Mouse (Mus musculus) hindbrain, embryonic 15.5 days (tissue): Measurements from ENCODE around the gene Cadm4. TPM values are rescaled to one million over a fixed set of nuclear protein-coding genes. Genes with fewer than 3 reads are reported as not detected.
"Not testable (repeated sequence)": the region's sequence is repeated elsewhere in the genome, so short reads cannot be mapped to it uniquely, and the experiment has no call there.

Experiments
- ATAC-seq: fragments of 200-750 bp; cut with Nextera tagmentation; 2 replicates; pipeline ENCODE4 v1.8.0; 2017; ENCODE audit warnings: low read depth, moderate number of reproducible peaks, moderate TSS enrichment; ENCODE audit not compliant: low FRiP score
- H3K27ac ChIP-seq: fragments of 300-500 bp; sonication (generic); replicated peaks from 2 replicates; pipeline ENCODE4 v1.5.1; 2015; ENCODE audit warnings: mild to moderate bottlenecking, inconsistent platforms
- H3K27me3 ChIP-seq: fragments of 300-500 bp; sonication (generic); 2 replicates; pipeline ENCODE4 v1.6.1; 2015; ENCODE audit warnings: control low read depth, inconsistent platforms
- H3K36me3 ChIP-seq: fragments of 300-500 bp; sonication (generic); 2 replicates; pipeline ENCODE4 v1.6.1; 2015; ENCODE audit warnings: control low read depth, inconsistent platforms
- H3K4me1 ChIP-seq: fragments of 300-500 bp; sonication (generic); replicated peaks from 2 replicates; pipeline ENCODE4 v1.6.1; 2015; ENCODE audit warnings: control low read depth, inconsistent platforms
- H3K4me2 ChIP-seq: fragments of 300-500 bp; sonication (generic); 2 replicates; pipeline ENCODE4 v1.6.1; 2015; ENCODE audit warnings: moderate library complexity, mild to moderate bottlenecking, inconsistent platforms
- H3K4me3 ChIP-seq: fragments of 300-500 bp; sonication (generic); 2 replicates; pipeline ENCODE4 v1.5.1; 2015; ENCODE audit warnings: mild to moderate bottlenecking, inconsistent platforms
- H3K9ac ChIP-seq: fragments of 300-500 bp; sonication (generic); 2 replicates; pipeline ENCODE4 v1.6.1; 2015; ENCODE audit warnings: inconsistent platforms
- H3K9me3 ChIP-seq: fragments of 300-500 bp; sonication (generic); 2 replicates; pipeline ENCODE4 v1.6.1; 2016; ENCODE audit warnings: control low read depth, inconsistent platforms
- WGBS: fragments of 180-500 bp; shearing (Covaris S2); methylation state at CpG from one replicate; pipeline ENCODE4 v1.1.7; 2015; 5-methylcytosine and 5-hydroxymethylcytosine counted together
- polyA plus RNA-seq: library from polyadenylated mRNA; unstranded; fragments of >200 nt; fragmentation: Nextera tagmentation; extraction: Ambion mirVana; gene quantifications from 2 replicates; pipeline ENCODE4 v1.2.1, GENCODE M21; 2015

Cadm4 gene
- polyA plus RNA-seq, 1 experiment from 2014 or later = 80.4 TPM

DNA sequence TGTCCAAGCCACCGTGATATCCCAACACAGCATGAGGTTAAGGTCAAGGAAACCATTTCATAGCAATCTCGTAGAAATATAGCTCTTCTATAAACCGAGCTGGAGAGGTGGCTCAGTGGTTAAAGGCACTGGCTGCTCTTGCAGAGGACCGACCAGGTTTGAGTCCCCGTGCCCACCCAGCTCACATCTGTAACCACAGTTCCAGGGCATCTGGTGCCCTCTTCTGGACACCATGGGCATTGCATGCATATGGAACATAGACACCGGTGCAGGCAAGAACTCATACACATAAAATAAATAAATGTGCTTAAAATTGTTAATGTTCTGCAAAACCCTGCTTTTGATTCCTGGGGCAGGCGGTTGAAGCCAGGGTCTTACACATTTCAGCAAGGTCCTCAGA, 8.9 kb upstream of the Cadm4 start:
- Histone ChIP-seq H3K4me3 (no peak overlapping the region), H3K4me2 (no peak overlapping the region), H3K9me3 (no peaks in the 10 kb centered on the region), H3K9ac (no peak overlapping the region), H3K4me1 (peaks cover 6% of the 10 kb centered on the region; the same call in 1 of the 2 replicates), H3K36me3 (no peaks in the 10 kb centered on the region), H3K27ac (no peak overlapping the region), H3K27me3 (no peaks in the 10 kb centered on the region)
- 74% methylated on average over 7 of the region's 7 CpGs for WGBS
- ATAC-seq = no peak

DNA sequence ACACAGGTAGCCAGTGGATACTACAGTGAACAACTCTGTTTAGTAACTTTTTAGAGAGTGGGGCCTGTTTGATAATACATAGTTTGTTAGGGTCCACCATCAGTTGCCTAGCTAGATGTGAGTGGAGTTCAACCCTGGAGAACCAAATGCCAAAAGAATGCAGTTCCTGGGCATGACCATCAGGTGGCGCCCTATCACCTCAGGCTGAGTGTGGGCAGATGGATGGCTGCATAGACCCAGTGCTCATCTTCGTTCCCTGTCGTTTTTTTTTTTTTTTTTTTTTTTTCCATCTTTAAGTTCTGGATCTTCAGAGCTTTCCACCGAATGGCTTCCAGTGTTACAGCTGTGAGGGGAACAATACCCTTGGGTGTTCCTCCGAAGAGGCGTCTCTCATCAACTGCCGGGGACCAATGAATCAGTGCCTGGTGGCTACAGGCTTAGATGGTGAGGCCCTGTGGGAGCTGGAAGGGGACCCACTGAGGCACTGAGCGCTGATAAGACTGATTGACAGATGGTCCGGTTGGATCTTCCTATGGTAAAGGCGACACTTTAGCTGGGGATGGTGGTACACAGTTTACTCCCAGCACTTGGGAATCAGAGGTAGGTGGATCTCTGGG, 7.8 kb upstream of the Cadm4 start:
- H3K9me3 ChIP-seq = no peaks in the 10 kb centered on the region
- no peaks in the 10 kb centered on the region for H3K36me3 ChIP-seq
- no peak overlapping the region for H3K27ac ChIP-seq
- no peak overlapping the region for H3K9ac ChIP-seq
- 38% methylated on average over 10 of the region's 10 CpGs for WGBS
- H3K4me3 ChIP-seq = no peak overlapping the region
- no peaks in the 10 kb centered on the region for H3K27me3 ChIP-seq
- H3K4me2 ChIP-seq = no peak overlapping the region
- H3K4me1 ChIP-seq = peaks cover 6% of the 10 kb centered on the region; the same call in 1 of the 2 replicates
- ATAC-seq = no peak

DNA sequence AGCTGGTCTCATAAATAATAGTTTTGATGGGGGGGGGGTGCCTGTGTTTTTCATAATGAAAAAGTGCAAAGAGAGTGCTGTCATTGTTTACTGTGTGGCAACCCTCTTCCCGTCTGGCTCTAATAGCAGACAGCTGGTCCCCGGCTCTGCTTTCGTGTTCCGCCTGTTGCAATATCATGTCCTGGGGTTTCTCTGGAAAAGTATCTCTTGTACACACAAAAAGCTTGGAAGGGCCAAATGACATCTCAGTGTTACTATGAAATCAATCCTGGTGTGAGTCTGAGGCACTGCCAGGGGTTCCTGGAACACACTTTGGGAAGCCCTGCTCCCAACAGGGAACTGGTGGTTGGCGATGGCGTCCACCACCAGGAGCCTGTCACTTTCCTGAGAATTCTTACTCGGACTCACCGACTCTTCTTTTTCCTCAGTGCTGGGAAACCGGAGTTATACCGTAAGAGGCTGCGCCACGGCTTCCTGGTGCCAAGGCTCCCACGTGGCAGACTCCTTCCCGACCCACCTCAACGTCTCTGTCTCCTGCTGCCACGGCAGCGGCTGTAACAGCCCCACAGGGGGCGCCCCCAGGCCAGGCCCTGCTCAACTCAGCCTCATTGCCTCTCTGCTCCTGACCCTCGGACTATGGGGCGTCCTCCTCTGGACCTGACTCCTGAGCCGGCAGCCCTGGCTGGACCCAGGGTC, 6.9 kb upstream of the Cadm4 start:
- Histone ChIP-seq H3K27me3 (no peaks in the 10 kb centered on the region), H3K4me3 (no peak overlapping the region), H3K27ac (no peak overlapping the region), H3K36me3 (no peaks in the 10 kb centered on the region), H3K9me3 (no peaks in the 10 kb centered on the region), H3K9ac (no peak overlapping the region), H3K4me1 (peaks cover 13% of the 10 kb centered on the region), H3K4me2 (peak overlapping the region; percentile 18)
- 31% methylated on average over 21 of the region's 21 CpGs for whole genome bisulfite sequencing
- ATAC-seq = no peak; the same call in 1 of the 2 replicates

DNA sequence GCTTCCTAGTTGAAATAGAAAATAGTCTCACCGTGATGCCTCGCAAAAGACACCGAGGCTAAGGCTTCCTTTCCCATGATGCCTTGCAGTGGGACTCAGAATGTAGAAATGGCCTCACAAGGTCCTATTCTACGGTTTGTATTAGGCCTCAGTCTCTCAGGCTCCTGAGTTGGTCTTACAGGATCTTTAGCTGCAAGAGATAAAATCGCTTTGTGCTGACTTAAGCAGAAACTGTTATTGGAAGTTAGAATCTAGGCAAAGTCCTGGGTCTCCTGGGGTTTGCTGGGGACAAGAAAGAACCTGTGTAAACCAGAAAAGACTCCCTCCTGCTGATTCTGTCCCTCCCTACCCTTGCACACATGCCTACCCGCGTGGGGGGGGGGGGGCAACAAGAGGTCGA, 5.5 kb upstream of the Cadm4 start:
- WGBS = 78% methylated on average over 8 of the region's 8 CpGs
- ATAC-seq = no peak

DNA sequence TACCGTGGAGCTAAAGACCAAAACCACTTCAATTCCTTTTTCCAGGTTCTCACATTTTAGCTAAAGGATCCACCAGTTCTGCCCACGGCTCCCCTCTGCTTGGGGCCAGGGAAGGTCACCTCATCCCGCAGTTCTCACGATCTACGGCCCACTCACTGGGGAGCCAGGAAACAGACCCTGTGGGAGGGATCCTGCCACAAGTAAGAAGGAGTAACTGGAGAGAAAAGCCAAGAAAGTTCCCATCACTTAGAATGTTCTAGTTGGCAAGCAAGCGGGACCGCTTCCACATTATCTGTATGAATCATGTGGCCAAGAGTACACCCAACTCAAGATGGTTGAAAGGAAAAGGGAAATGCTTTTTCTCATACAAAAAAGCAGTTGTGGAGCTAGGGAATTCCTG, 5.0 kb upstream of the Cadm4 start:
- ATAC-seq = no peak
- Histone ChIP-seq H3K27ac (no peak overlapping the region), H3K9ac (no peak overlapping the region), H3K4me3 (no peak overlapping the region), H3K4me1 (peaks cover 29% of the 10 kb centered on the region), H3K4me2 (no peak overlapping the region), H3K27me3 (no peaks in the 10 kb centered on the region), H3K9me3 (no peaks in the 10 kb centered on the region), H3K36me3 (no peaks in the 10 kb centered on the region)
- 84% methylated on average over 7 of the region's 7 CpGs for WGBS

More for the DNA sequence above, 5.5 kb upstream of the Cadm4 start:
- Histone ChIP-seq H3K4me2 (no peak overlapping the region), H3K9me3 (no peaks in the 10 kb centered on the region), H3K4me1 (peaks cover 27% of the 10 kb centered on the region), H3K9ac (no peak overlapping the region), H3K36me3 (no peaks in the 10 kb centered on the region), H3K4me3 (no peak overlapping the region), H3K27me3 (no peaks in the 10 kb centered on the region), H3K27ac (no peak overlapping the region)

DNA sequence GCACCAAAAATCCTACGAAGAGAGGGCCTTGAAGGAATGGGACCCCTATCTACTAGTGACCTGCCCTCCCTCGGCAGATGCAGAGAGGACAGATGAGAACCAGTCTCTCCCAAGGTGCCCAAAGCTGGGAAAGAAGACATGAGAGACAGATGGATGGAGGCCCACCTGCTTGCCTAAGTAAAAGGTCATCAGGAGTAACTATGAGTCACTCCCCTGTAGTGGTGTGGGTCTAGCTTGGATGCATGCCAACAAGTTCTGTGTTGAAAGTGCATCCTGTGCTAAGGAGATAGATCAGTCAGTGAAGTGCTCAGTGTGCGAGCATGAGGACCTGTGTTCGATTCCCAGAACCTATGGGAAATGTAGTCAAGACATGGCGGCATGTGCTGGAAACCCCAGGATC, 2.9 kb upstream of the Cadm4 start:
- WGBS = 93% methylated on average over 5 of the region's 5 CpGs
- no peak for ATAC-seq
- Histone ChIP-seq H3K36me3 (no peaks in the 10 kb centered on the region), H3K9me3 (no peaks in the 10 kb centered on the region), H3K4me3 (no peak overlapping the region), H3K4me1 (peaks cover 42% of the 10 kb centered on the region), H3K4me2 (no peak overlapping the region), H3K27me3 (no peaks in the 10 kb centered on the region), H3K9ac (no peak overlapping the region), H3K27ac (no peak overlapping the region)

DNA sequence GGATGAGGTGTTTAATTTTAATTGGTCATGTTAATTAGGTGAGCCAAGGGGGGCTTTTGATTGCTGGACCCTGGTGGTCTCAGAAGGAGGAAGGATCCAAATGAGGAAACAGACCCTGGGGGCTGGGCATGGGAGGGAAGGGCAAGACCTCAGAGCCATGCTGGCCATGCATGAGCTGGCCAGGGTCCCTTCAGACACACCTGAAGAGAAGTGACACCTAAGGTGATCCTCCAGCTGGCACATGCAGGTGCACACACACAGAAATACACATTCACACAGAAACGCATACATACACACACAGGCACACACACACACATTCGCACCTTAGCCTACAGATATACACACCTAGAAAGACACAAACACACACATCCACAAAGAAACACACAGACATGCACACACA, 2.1 kb upstream of the Cadm4 start:
- WGBS = 79% methylated on average over 2 of the region's 2 CpGs

DNA sequence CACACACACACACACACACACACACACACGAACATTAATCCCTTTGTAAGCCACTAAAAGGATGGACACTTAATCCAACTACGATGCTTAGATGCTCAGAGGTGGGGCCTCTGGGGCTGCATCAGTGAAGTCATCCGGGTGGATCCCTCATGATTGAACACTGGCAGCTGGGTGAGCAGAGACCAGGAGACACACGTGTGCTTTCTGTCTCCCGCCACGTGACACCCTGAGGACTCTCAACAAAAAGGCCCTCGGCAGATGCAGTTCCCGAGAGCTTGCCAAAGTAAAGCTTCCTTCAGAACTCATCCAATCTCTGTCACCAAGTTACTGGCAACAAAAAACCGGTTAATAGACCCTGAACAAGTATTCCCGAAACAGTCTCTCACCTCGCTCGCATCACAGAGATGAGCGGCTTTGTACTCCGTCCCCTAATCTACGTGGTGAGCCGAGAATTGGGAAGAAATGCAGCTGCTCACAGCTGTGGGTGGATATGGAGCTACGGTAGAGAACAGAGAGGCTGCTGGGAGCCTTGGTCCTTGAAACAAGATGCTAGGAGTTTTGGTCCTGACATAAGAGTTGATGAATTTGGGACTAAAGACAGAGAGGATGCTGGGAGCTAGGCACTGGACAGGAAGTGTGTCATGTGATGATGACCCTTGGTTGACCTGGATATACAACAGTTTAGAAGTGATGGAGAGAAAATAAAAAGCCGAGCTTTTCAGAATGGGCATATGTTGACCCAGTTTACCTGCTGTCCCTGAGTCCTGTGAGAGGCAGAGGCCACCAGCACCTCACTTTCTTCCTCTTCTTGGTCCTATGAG, 1.5 kb upstream of the Cadm4 start:
- Histone ChIP-seq H3K4me1 (peaks cover 51% of the 10 kb centered on the region), H3K4me2 (peak overlapping the region; percentile 76), H3K27ac (peak overlapping the region; percentile 91; the same call in 1 of the 2 replicates), H3K9me3 (no peaks in the 10 kb centered on the region), H3K4me3 (peak overlapping the region; percentile 78), H3K9ac (peak overlapping the region; percentile 88), H3K27me3 (no peaks in the 10 kb centered on the region), H3K36me3 (no peaks in the 10 kb centered on the region)
- ATAC-seq = 0 out of 2 replicates have a peak, but pooled peaks have one; percentile 2
- WGBS = 48% methylated on average over 18 of the region's 18 CpGs

More for the DNA sequence above, 2.1 kb upstream of the Cadm4 start:
- no peak for ATAC-seq
- Histone ChIP-seq H3K4me3 (peak overlapping the region; percentile 78; the same call in 1 of the 2 replicates), H3K9me3 (no peaks in the 10 kb centered on the region), H3K9ac (peak overlapping the region; percentile 23; the same call in 1 of the 2 replicates), H3K4me2 (peak overlapping the region; percentile 76; the same call in 1 of the 2 replicates), H3K36me3 (no peaks in the 10 kb centered on the region), H3K4me1 (peaks cover 50% of the 10 kb centered on the region), H3K27me3 (no peaks in the 10 kb centered on the region), H3K27ac (no peak overlapping the region)

DNA sequence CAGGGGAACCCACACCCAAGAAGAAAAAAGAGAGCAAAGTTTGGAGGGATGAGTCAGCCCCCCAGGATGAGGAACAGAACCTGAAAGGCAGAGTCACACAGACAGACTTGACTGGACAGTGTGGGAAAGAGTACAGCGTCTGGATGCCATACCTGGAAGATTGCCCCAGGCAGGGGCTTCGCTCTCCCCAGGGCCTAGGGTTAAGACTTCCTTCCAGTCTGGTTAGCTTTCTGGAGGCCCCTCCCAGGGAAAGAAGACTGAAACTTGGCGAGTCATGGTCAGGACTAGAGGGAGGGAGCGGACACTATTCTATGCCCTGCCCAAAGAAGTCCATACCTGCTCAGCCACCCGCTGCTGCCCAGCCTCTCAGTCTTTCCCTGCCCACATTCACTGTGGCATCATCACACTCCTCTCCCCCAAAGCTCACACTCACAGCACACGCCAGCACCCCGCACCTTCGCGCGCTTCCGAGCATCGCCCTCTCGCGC, 793 bp upstream of the Cadm4 start:
- Histone ChIP-seq H3K9ac (peak overlapping the region; percentile 88), H3K4me1 (peaks cover 57% of the 10 kb centered on the region), H3K27ac (peak overlapping the region; percentile 91), H3K36me3 (no peaks in the 10 kb centered on the region), H3K9me3 (no peaks in the 10 kb centered on the region), H3K4me3 (peak overlapping the region; percentile 78), H3K4me2 (peak overlapping the region; percentile 76), H3K27me3 (no peaks in the 10 kb centered on the region)
- peak; percentile 27 for ATAC-seq
- WGBS = 10% methylated on average over 14 of the region's 14 CpGs

DNA sequence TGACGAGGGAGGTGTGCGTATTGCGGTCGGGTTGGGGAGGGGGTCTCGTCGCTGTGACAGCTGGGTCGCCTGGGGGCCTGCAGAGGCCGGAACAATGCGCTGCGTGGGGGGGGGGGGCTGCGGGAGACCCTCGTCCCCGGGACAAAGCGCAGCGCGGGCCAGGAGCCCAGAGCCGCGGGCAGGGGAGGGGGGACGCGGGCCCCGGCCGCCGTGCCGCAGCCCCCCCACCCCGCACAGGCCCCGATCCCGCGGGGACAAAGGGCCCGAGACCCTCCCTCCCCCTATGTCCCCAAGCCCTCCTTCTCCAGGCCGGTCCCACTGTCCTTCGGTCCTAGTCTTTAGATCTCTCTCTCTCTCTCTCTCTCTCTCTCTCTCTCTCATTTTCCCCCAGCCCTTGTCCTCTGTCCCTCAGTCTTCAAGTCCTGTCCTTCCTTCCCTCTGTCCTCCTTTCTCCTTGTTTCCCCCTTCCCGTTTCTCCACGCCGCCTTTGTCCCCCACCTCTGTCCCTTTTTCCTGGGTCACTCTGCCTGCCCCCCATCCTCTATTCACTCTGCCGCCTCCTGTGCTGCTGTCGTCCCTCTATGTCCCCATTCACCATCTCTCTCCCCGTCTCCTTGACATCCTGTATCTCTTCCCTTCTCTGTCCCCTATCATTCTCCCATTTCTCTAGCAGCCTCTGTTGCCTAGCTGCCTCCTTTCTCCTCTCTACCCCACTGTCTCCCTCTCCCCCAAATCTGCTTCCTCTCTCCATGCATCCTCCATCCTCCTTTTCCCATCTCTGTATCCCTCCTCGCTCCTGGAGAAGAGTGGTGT, 591 bp downstream of the Cadm4 start:
- ATAC-seq = peak; percentile 31
- H3K4me2 ChIP-seq = peak overlapping the region; percentile 76
- H3K27me3 ChIP-seq = no peaks in the 10 kb centered on the region
- H3K4me1 ChIP-seq = peaks cover 71% of the 10 kb centered on the region
- peak overlapping the region; percentile 91 for H3K27ac ChIP-seq
- peak overlapping the region; percentile 88 for H3K9ac ChIP-seq
- no peaks in the 10 kb centered on the region for H3K9me3 ChIP-seq
- H3K36me3 ChIP-seq = no peaks in the 10 kb centered on the region
- WGBS = 2% methylated on average over 13 of the region's 38 CpGs
- H3K4me3 ChIP-seq = peak overlapping the region; percentile 78

DNA sequence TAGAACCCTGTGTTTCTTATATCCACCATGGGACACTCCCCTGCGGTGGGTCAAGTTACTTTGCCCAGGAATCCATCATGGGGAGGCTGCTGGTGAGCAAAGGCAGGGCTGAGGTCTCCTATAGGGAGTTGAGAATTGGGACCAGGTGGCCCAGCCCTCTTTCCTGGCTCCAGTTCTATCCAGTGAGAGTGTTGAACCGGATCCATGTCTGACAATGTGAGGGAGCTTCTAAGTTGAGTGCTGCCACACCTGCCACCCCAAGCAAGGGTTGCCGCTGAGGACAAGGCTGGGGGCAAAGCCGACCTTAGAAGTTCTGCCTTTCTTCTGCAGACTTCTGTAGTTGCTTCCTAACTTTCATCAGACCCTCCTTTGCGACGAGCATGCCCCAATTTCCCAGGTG, 1.5 kb downstream of the Cadm4 start:
- not testable (repeated sequence) for H3K9me3 ChIP-seq, ATAC-seq, H3K27ac ChIP-seq, H3K36me3 ChIP-seq, H3K27me3 ChIP-seq
- Histone ChIP-seq H3K9ac (peak overlapping the region; percentile 88; the same call in 1 of the 2 replicates), H3K4me3 (peak overlapping the region; percentile 78), H3K4me2 (peak overlapping the region; percentile 76), H3K4me1 (peaks cover 79% of the 10 kb centered on the region)
- 50% methylated on average over 6 of the region's 6 CpGs for WGBS
